Mouse (Mus musculus): ENCODE data around the gene Adgrb3. TPM values are rescaled to one million over a fixed set of nuclear protein-coding genes. Genes with fewer than 3 reads are reported as not detected.

The Adgrb3 gene
- polyA plus RNA-seq, 1 experiment from 2014 or later = not detected

DNA sequence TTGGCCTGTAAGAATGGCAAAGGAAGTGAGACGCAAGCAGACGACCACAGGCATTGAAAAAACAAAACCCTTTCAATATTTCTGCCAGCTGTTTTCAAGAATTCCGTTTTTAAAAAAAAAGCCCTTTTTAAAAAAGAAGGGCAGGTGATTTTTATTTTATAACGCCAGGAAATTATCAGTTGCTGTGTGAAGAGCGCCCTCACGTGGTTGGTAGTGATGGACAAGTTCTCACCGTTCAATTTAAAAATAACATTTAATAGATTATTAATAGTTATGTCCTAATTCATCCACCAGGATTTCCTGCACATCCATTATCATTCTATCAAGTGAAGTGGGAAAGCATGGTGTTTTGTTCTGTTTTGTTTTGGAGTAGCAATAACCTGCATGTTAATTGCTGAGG is 2.7 kb downstream of the Adgrb3 start:
- POLR2A ChIA-PET = no interaction called here

DNA sequence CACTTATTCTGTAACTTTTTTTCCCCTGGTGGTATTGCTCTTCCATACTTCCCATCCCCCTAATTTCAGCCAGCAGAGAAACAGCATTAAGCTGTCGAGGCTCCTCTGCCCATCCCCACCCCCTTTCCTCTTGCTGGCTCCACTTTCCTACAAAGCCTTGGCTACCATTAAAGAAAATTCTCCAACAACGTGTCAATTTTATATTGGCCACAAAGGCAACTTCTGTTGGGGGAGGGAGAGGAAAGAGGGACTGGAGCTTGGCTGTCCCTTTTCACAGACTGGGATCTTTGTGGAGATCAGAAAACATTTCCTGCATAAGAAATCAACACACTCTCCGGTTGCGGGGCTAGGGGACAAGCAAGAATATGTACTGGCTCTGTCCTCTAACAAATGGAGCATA is 4.9 kb downstream of the Adgrb3 start:
- TF ChIP-seq CTCF (IDR thresholded peaks at IDR 0.05) = no peak
- H3K27me3 ChIP-seq = peaks cover 6% of the 10 kb centered on the region
- in situ Hi-C loops (cut with MboI; ENCODE audit: low pct_unique_long_range_greater_than_20kb) = no loop called here
- CTCF ChIA-PET = no interaction called here
- no peak for DNase-seq (ENCODE audit: low read depth, low spot score)
- no peak for ATAC-seq
- POLR2A ChIA-PET = no interaction called here

More for the DNA sequence above, 2.7 kb downstream of the Adgrb3 start:
- CTCF ChIA-PET = no interaction called here
- no peak for DNase-seq (ENCODE audit: low read depth, low spot score)
- ATAC-seq = no peak
- in situ Hi-C loops (cut with MboI; ENCODE audit: low pct_unique_long_range_greater_than_20kb) = no loop called here
- H3K27me3 ChIP-seq = peaks cover 14% of the 10 kb centered on the region
- peak; percentile 41 for TF ChIP-seq CTCF (IDR thresholded peaks at IDR 0.05)

DNA sequence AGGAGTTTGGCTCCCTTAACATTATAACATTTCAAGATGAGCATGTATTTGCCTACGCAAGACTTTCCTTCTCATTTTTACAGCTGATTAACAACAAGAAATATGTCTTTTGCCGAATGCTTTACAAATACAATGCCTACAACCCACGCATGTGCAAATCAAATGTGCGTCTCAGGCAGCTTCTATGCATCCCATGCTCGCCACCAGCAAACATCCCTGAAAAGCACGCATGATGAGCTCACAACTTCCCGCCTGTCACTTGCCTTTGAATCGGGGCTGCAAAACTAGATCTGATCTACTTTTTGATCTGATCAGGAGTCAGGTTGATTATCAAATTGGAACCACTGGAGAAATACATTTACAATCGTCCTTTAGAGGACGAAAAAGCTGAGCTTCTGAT is 5.5 kb downstream of the Adgrb3 start:
- no peak for DNase-seq (ENCODE audit: low read depth, low spot score)
- ChIA-PET CTCF (no interaction called here), POLR2A (no interaction called here)
- in situ Hi-C loops (cut with MboI; ENCODE audit: low pct_unique_long_range_greater_than_20kb) = no loop called here
- TF ChIP-seq CTCF (IDR thresholded peaks at IDR 0.05) = no peak
- ATAC-seq = no peak
- H3K27me3 ChIP-seq = peaks cover 6% of the 10 kb centered on the region

DNA sequence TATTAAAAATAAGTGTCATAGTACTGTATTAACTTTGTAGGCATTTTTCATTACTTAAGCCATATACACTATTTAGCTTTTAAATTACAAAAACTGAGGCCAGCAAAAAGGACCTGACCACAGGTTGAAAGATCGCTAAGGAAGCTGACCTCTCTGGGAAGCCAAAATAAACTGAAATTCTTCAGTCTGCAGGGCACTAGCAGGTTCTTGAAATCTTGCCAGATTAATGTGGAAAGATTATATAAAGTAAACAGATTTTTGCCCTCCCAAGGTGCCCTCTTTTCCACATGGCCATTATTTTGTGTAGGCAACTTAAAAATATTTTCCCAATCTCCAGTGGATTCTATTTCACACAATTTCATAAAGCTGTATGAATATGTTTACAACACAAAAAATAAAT is 14.0 kb downstream of the Adgrb3 start:
- ATAC-seq (no peak), DNase-seq (ENCODE audit: low read depth, low spot score) (no peak)
- in situ Hi-C loops (cut with MboI; ENCODE audit: low pct_unique_long_range_greater_than_20kb) = no loop called here
- CTCF ChIA-PET = no interaction called here
- no peaks in the 10 kb centered on the region for H3K27me3 ChIP-seq
- POLR2A ChIA-PET = no interaction called here
- no peak for TF ChIP-seq CTCF (IDR thresholded peaks at IDR 0.05)

DNA sequence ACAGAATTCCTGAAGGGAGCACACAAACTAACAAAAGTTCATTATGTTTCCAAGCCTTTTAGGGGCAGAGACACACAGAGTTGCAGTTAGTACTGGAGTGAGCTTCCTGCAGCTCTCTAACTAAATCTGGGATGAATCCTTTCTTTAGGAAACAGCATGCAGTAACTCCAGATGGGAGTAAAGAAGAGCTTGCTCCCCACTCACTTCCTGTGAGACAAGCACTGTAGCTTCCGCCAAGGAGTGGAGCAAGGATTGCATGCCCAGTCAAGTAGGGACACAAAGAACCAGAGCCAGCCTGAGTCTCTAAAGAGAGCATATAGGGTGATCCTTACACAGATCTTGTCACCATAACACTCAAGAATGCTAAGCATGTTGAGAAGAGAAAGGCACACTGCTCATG is 50.7 kb downstream of the Adgrb3 start:
- ATAC-seq = no peak
- CTCF ChIA-PET = no interaction called here

DNA sequence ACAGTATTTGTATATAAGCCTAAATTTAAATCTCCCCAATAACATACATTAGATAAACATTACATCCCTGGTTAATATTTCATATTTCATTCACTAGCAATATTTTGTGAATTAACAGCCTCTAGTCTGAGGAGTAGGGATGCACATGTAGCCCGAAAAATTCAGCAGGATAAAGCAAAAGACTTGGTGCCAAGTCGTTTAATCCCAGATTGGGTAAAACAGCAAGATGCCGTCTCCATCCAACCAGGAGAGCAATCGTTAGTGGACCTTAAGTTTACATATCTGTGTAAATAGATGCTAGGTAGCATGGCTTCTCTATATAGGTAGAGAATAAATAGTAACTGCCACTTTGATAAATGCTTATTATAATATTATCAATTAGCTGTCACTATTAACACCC is 52.0 kb downstream of the Adgrb3 start:
- ChIA-PET POLR2A (no interaction called here), CTCF (no interaction called here)
- in situ Hi-C loops (cut with MboI; ENCODE audit: low pct_unique_long_range_greater_than_20kb) = no loop called here
- ATAC-seq (no peak), DNase-seq (ENCODE audit: low read depth, low spot score) (no peak)
- no peaks in the 10 kb centered on the region for H3K27me3 ChIP-seq
- TF ChIP-seq CTCF (IDR thresholded peaks at IDR 0.05) = no peak

More for the DNA sequence above, 50.7 kb downstream of the Adgrb3 start:
- POLR2A ChIA-PET = no interaction called here
- no peak for DNase-seq (ENCODE audit: low read depth, low spot score)
- TF ChIP-seq CTCF (IDR thresholded peaks at IDR 0.05) = no peak
- in situ Hi-C loops (cut with MboI; ENCODE audit: low pct_unique_long_range_greater_than_20kb) = no loop called here
- no peaks in the 10 kb centered on the region for H3K27me3 ChIP-seq

DNA sequence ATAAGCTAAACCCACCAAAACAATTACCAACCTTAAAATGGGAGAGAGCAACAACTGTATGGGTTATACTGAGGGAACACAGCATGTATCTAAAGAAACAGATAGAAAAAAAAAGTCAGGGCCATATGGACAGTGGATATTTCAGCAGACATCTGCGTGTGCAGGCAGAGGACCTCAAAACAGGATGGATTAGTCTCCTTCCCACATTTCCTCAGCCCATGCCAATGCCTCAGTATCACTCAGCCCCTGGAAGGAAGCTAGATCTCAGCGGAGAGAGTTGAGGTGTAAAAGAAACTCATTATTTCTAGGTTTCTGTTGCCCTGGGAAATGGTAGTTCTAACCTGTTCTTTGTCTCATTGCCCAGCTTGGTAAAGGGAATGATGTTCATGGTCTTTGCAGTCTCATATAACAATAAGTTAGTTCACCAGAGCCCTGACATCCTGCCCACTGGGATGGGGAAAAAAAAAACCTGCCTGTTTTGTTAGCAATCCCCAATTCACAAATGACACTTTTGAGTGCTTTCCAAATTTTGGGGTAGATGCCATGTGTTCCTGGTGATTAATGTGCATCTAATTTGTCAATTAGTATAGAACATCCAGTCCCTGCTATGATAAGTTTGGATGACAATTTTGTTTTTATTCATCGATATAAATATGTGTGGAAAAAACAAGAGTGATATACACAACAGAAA is 53.9 kb downstream of the Adgrb3 start:
- ChIA-PET CTCF (no interaction called here), POLR2A (no interaction called here)
- ATAC-seq (no peak), DNase-seq (ENCODE audit: low read depth, low spot score) (no peak)
- in situ Hi-C loops (cut with MboI; ENCODE audit: low pct_unique_long_range_greater_than_20kb) = no loop called here
- no peaks in the 10 kb centered on the region for H3K27me3 ChIP-seq
- no peak for TF ChIP-seq CTCF (IDR thresholded peaks at IDR 0.05)

DNA sequence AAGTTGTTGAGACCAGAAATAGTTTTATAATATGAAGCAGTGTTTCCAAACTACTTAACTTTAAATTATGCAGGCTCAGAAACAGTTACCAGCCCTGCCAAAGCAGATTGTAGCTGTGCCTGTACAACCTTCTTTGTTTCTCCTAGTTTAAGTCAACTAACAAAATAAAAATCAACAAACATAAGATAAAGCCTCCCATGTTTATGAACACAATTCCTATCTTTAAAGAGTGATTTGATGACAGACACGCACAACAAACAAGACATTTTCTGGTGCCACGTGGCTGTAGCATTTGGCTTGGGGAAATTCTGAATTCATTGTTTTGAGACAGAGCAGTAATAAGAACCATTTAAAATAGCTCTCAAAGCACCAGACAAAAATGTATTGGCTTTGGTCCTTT is 60.5 kb downstream of the Adgrb3 start:
- H3K27me3 ChIP-seq = no peaks in the 10 kb centered on the region
- in situ Hi-C loops (cut with MboI; ENCODE audit: low pct_unique_long_range_greater_than_20kb) = no loop called here
- DNase-seq (ENCODE audit: low read depth, low spot score) (no peak), ATAC-seq (no peak)
- ChIA-PET CTCF (no interaction called here), POLR2A (no interaction called here)
- no peak for TF ChIP-seq CTCF (IDR thresholded peaks at IDR 0.05)

DNA sequence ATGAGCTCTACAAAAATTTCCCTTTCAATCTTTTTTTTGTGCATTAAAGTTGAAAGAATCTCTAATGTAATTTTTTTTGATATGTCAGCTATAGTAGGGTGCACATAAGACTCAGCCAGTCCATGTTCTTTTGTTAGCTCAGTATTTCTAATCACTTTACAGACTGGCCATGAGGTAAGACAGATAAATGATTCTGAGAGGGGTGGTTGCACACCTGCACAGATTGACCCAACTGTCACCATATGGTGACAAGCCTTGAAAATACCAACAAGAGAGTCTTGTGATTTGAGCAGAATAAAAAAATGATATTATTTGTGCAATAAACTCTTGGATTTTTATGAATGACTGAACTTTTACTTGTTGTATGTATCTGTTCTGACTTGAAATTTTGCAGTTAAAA is 74.2 kb downstream of the Adgrb3 start:
- in situ Hi-C loops (cut with MboI; ENCODE audit: low pct_unique_long_range_greater_than_20kb) = no loop called here
- POLR2A ChIA-PET = no interaction called here
- TF ChIP-seq CTCF (IDR thresholded peaks at IDR 0.05) = no peak
- ATAC-seq (no peak), DNase-seq (ENCODE audit: low read depth, low spot score) (no peak)
- CTCF ChIA-PET = no interaction called here
- H3K27me3 ChIP-seq = no peaks in the 10 kb centered on the region

DNA sequence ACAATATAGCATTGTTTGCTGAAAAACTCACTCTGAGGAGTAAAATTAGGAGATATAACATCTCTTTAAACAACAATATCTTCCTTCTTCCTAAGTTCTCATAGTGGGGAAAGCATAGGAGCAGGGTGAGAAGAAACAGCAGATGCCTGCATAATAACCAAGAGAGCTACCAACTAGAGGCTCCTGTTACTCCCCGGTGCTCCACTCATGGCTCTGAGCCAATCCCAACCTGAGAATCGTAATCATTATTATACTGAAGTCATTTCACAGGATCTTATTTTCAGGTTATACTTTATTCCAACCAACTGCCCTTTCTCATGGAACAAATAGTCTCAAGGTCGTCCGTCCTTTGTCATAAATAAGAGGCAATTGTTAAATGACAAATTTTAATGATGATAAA is 75.0 kb downstream of the Adgrb3 start:
- TF ChIP-seq CTCF (IDR thresholded peaks at IDR 0.05) = no peak
- ATAC-seq = no peak
- CTCF ChIA-PET = no interaction called here

DNA sequence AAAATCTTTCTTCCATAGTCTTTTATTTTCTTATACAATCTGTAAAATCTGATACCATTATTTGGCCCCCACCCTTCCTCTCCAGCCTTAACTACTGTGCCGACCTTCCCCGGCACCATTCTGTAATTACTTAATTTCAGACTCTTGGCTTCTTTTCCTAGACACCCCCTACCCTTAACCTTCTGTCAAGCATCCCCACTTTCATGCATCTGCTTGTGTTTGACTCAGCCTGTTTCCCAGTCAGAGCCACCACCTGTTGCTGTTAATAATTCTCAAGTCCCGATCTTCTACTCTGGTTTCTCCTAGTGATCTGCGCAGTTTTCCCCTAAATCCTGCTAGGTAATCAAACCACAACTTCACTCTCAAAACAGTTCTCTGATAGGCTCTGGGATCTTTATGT is 83.9 kb downstream of the Adgrb3 start:
- no peak for DNase-seq (ENCODE audit: low read depth, low spot score)
- H3K27me3 ChIP-seq = no peaks in the 10 kb centered on the region
- ATAC-seq = no peak
- in situ Hi-C loops (cut with MboI; ENCODE audit: low pct_unique_long_range_greater_than_20kb) = no loop called here
- POLR2A ChIA-PET = no interaction called here
- no peak for TF ChIP-seq CTCF (IDR thresholded peaks at IDR 0.05)
- CTCF ChIA-PET = no interaction called here

More for the DNA sequence above, 75.0 kb downstream of the Adgrb3 start:
- DNase-seq (ENCODE audit: low read depth, low spot score) = no peak
- POLR2A ChIA-PET = no interaction called here
- no peaks in the 10 kb centered on the region for H3K27me3 ChIP-seq
- in situ Hi-C loops (cut with MboI; ENCODE audit: low pct_unique_long_range_greater_than_20kb) = no loop called here

DNA sequence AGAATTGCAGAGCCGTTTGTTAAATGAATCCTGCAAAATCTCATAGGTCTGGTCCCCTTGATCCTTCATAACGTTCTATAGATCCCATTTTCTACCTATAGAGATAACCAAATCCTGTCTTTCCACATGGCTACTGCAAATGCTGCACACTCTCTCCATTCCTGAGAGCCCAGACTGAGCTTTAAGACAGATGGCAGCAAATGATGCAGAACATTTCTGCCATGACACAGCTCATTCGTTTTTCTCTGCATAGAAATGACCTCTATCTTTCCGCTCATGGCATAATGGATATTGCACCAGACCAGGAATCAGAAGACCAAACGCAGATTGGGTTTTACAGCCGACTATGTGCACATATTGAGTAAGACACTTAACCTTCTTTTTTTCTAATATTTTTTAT is 84.8 kb downstream of the Adgrb3 start:
- no peak for TF ChIP-seq CTCF (IDR thresholded peaks at IDR 0.05)
- no peaks in the 10 kb centered on the region for H3K27me3 ChIP-seq
- DNase-seq (ENCODE audit: low read depth, low spot score) (no peak), ATAC-seq (no peak)
- in situ Hi-C loops (cut with MboI; ENCODE audit: low pct_unique_long_range_greater_than_20kb) = no loop called here
- POLR2A ChIA-PET = no interaction called here
- CTCF ChIA-PET = no interaction called here

Data from Patski (cell line).